Mouse (Mus musculus) kidney, adult 9 months (tissue): Measurements from ENCODE around the gene Gm9495.
"Not testable (repeated sequence)": the region's sequence is repeated elsewhere in the genome, so short reads cannot be mapped to it uniquely, and the experiment has no call there.

Source experiments
- DNase-seq: peaks from one replicate; pipeline ENCODE4 v3.0.0; 2022

Gm9495 gene

DNA sequence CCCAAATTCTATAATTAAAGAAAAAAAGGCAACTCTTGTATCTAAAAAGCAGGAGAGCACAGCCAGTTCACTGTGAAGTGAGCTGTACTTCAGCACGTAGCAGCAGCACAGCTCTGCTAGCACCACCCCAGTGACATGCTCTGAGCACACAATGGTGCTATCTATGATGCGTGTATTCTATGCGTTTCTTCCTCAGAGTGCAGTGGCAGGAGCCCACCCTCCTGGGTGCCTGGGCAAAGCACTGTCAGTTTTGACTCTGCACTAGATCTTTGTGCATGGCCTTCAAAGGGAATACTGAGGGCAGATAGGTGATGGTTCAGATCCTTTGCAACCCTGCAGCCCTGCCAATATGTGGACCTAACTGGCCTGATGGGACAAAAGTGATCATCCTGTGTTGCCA lies at the start of gene Gm9495:
Gene Gm9495 (minus strand): TSS at position 101 of the 400 bp plus-strand sequence.
- DNase-seq = not testable (repeated sequence)

DNA sequence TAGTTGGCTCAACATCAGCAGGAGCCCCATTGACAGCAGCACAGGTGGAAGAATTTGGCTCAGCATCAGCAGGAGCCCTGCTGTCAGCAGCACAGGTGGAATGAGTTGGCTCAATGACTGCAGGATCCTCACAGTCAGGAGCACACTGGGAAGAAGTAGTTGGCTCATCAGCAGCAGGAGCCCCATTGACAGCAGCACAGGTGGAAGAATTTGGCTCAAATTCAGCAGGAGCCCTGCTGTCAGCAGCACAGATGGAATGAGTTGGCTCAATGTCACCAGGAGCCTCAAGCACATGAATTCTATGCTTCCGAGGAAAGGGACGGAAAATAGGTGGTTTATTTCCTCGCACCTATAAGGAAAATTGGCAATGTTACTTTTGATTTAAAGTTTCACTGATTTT lies 21.6 kb upstream of the Gm9495 start:
- DNase-seq = not testable (repeated sequence)

DNA sequence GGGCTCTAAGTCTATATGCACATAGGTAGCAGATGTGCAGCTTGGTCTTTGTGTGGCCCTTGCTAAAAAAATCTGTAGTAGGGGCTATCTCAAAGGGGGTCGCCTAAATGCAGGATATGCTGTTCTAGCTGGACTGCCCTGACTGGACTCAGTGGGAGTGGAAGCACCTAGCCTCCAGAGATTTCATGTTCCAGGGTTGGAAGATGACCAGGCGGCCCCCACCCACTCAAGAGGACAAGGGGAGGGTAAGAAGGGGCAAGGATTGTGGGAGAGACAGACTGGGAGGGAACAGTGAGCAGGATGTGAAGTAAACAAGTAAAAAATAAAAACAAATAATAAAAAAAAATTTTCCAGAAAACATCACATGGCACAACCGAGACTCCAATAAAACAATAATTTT lies 33.3 kb downstream of the Gm9495 start:
- DNase-seq = not testable (repeated sequence)

DNA sequence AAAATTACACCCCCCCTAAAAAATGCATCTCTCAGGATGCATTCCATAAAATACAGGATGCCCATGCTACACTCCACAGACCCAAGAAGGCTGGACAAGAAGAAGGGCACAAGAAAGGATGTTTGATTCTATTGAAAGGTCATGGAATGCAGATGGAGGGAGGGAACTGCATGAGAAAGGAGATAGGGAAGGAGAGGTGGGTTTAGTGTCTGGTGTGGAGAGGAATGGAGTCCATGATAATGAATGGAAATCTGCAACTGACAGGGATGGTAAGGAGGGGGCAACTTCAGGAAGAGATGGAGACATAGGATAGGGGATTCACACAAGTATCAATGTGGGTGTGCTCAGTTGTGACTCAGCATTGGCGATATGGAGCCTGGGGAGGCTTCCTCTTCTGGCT lies 39.0 kb downstream of the Gm9495 start:
- no peak for DNase-seq

DNA sequence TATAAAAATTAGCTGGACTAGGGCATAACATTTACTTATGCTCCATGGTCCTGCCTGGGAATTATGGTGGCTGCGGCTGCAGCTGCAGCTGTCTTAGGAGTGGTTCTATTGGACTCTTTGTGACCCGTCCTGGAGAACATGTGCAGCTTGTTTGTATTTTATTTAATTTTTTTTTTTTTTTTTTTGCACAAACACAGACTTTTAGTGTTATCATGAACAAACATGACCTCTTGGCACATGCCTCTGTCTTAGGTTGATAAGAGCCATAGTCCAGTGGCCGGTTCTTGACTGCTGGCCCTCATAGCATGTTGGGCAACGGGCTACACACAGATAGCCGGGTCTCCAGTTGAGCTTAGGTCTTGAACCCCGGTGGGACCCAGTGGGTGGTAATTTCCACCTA lies 48.6 kb downstream of the Gm9495 start:
- no peak for DNase-seq

DNA sequence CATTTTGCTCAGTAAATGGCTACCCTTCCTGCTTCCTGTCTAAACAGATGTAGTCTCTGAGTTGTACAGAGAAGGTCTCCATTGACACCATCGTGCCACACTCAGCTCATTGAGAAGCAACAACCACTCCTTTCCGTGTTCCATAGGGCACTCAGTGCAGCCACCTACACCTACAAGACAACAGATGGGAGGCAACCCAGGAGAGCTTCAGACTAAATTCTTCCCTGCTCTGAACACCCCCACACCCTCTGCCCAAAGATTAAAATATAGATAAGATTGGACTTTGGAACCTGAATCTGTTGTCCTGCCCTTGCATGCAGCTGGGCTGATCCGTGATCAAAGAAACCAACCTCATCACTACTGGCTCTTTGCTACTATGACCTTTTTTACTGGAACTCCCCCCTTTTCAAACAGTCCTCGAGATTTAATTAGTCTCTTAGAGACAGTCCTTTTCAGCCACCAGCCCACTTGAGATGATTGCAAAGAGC lies 53.4 kb downstream of the Gm9495 start:
- DNase-seq = no peak

DNA sequence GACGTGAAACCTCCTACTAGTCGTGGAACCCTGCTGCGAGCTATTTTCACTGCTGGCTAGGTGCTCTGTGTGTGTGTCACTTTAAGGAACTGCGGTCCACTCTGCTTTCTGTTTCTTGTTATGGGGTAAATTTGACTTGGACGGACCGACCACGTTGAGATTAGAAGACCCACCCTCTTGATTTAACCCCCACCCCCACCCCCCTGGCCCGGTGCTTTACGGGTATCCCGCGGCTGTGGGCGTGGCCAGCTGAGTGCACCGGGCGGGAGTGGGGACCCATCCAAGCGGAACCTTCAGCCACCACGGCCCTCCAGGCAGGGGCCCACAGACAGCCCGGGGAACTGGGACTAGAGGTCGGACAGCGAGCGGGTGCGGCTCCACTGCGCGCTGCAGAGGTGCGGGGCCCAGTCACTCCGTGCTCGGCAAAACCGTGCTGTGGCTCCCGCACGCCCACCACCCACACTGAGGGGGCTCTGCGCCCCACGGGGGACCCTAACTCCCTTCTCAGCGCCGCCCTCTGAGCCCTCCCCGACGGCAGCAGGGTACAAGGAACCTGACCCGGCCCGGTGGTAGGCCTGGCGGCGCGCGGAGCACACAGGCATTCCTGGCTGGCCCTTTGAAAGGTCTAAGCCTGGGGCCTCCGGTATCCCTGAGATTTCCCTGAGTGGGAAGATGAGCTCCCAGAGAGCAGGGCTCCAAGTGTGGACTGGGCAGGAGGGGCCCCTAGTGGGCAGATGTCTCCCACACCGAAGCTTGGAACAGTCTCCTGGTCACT lies 54.0 kb downstream of the Gm9495 start:
- DNase-seq = peak; percentile 65

DNA sequence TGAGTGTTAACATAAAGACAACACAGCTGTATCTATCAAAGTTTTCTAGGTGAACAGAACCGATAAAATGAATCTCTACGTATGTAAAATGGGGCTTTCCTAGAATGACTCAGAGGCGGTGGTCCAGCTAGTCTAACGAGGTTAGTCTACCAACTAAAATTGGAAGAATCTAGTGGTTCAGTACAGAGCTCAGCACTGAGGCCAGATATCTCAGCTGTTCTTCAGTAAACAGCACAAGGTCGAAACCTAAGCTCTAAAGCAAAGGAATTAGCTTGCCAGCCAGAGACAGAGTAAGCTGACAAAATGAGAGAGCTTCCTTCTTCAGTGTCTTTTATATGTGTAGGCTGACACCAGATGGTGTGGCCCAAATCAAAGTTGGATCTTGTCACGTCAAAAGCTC lies 57.2 kb downstream of the Gm9495 start:
- DNase-seq = no peak

DNA sequence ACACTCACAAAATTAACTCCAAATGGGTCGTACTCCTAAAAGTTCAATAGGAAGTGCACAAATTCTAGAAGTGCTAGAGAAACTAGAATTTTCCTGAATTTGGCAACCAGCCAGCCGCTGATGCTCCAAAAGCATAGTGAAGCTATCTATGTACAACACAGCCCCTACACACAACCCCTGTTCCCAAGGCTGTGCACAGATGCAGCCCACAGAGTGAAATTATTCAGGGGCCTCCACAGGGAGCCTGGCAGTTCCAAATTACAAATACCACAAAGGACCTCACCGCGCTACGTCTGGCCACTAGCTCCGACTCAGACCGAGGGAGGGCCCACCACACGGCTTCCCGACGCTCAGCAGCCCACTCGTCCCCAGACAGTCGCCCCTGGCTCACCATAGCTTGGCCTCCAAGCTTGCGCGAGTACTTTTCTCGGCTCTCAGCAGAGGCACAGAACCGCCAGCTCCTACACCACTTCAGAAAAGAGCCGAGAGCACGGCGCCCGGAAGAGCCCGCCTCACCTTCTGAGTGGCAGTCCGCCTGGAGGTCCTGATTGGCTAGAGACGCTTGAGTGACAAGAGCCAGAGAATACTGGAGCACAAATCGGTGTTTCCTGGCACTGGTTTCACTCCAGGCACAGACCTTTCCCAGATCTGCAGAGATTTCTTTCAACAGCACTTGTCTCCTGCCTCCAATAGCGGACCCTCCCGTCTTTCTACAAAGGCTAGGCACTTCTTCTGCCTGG lies 58.1 kb downstream of the Gm9495 start:
- peak; percentile 96 for DNase-seq

DNA sequence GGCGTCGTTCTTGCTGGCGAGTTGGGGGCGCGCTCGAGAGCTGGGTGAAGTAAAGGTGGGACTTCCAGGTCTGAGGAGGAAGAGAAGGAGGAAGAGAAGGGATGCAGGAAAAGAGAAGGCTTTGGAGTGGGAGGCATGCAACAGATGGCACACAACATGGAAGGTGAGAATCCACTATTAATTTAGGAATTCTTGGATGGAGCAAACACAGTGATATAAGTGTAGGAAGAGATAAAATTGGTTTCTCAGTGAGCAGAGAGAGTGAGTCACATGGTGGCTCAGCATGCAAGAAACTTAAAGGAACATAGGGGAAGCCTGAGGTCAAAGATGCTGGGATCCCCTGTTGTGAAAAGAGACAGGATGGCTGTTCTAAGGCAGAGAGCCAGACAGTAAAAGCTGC lies 69.0 kb downstream of the Gm9495 start:
- no peak for DNase-seq
